Mouse (Mus musculus): ENCODE results near the gene Bhlha15. TPM values are rescaled to one million over a fixed set of nuclear protein-coding genes. Genes with fewer than 3 reads are reported as not detected.

Gene Bhlha15
- polyA plus RNA-seq, 1 experiment from 2014 or later, result 0.33 TPM

- 63% methylated on average over 6 of the region's 6 CpGs for WGBS
- no peaks in the 10 kb centered on the region for H3K4me1 ChIP-seq (replicated peaks; ENCODE audit: control insufficient read depth, insufficient read depth, low read length)
- no peak overlapping the region for H3K9ac ChIP-seq (ENCODE audit: low read length)
- no peaks in the 10 kb centered on the region for H3K36me3 ChIP-seq (ENCODE audit: control insufficient read depth, insufficient read depth, low read length)
- H3K9me3 ChIP-seq (ENCODE audit: control insufficient read depth, low read length), result 0 out of 2 replicates have a peak, but pooled peaks cover 2% of the 10 kb centered on the region
- H3K27ac ChIP-seq (ENCODE audit: low read length), result 0 out of 2 replicates have a peak overlapping the region, but pooled peaks have one; percentile 52
- no peaks in the 10 kb centered on the region for H3K27me3 ChIP-seq (ENCODE audit: control insufficient read depth, insufficient read depth, low read depth, low read length)
- no peak overlapping the region for H3K4me3 ChIP-seq (ENCODE audit: low read length)
- no peak overlapping the region for H3K4me2 ChIP-seq (ENCODE audit: low read depth, low read length)
- no peak for ATAC-seq (ENCODE audit: low read depth)
Observed at GRCm38 (mm10) chr5:144234222-144234621, 44.1 kb downstream of the Bhlha15 start.

DNA sequence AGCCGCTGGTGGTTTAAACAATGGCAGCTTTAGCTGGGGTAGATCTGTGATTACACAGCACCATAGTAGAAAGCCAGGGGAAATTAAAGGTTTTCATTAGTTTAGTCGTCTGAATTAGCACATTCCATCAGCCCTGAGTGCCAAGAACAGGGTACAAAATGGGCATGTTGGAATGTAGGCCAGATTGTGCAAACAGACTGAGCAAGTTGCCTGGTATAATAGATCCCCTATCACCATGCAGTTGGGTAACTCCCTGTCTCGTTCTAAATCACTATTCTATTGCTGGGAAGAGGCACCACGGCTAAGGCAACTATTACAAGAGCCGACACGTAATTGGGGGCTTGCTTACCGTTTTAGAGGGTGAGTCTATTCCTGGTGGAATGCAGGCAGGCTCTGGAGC, 44.6 kb downstream of the Bhlha15 start:
- Histone ChIP-seq H3K36me3 (ENCODE audit: control insufficient read depth, insufficient read depth, low read length) (no peaks in the 10 kb centered on the region), H3K4me2 (ENCODE audit: low read depth, low read length) (no peak overlapping the region), H3K9me3 (ENCODE audit: control insufficient read depth, low read length) (0 out of 2 replicates have a peak, but pooled peaks cover 2% of the 10 kb centered on the region), H3K27ac (ENCODE audit: low read length) (0 out of 2 replicates have a peak overlapping the region, but pooled peaks have one; percentile 52), H3K9ac (ENCODE audit: low read length) (no peak overlapping the region), H3K27me3 (ENCODE audit: control insufficient read depth, insufficient read depth, low read depth, low read length) (no peaks in the 10 kb centered on the region), H3K4me3 (ENCODE audit: low read length) (no peak overlapping the region), H3K4me1 (replicated peaks; ENCODE audit: control insufficient read depth, insufficient read depth, low read length) (no peaks in the 10 kb centered on the region)
- 66% methylated on average over 7 of the region's 7 CpGs for WGBS
- peak; percentile 46 for ATAC-seq (ENCODE audit: low read depth)

- Histone ChIP-seq H3K36me3 (ENCODE audit: control insufficient read depth, insufficient read depth, low read length) (no peaks in the 10 kb centered on the region), H3K27me3 (ENCODE audit: control insufficient read depth, insufficient read depth, low read depth, low read length) (no peaks in the 10 kb centered on the region), H3K4me3 (ENCODE audit: low read length) (no peak overlapping the region), H3K9ac (ENCODE audit: low read length) (no peak overlapping the region), H3K9me3 (ENCODE audit: control insufficient read depth, low read length) (0 out of 2 replicates have a peak, but pooled peaks cover 2% of the 10 kb centered on the region), H3K4me1 (replicated peaks; ENCODE audit: control insufficient read depth, insufficient read depth, low read length) (no peaks in the 10 kb centered on the region), H3K4me2 (ENCODE audit: low read depth, low read length) (no peak overlapping the region), H3K27ac (ENCODE audit: low read length) (no peak overlapping the region)
- WGBS, result 79% methylated on average over 1 of the region's 1 CpGs
- ATAC-seq (ENCODE audit: low read depth), result no peak
Observed at GRCm38 (mm10) chr5:144238969-144239368, 48.9 kb downstream of the Bhlha15 start.

Other genes with a start within 250 kb of the Bhlha15 start
- gene Ccz1, start 175.4 kb upstream of the Bhlha15 start, polyA plus RNA-seq (2015; fragmentation: Nextera tagmentation; extraction: Ambion mirVana), result 79.3 and 82.1 TPM in 2 replicates
- 0.24 and 0.47 TPM in 2 replicates for gene Ocm, start 163.6 kb upstream of the Bhlha15 start, polyA plus RNA-seq (2015; fragmentation: Nextera tagmentation; extraction: Ambion mirVana)
- 3.7 TPM in 2 replicates for gene Lmtk2, start 89.8 kb upstream of the Bhlha15 start, polyA plus RNA-seq (2015; fragmentation: Nextera tagmentation; extraction: Ambion mirVana)
- gene Tecpr1, start 33.3 kb downstream of the Bhlha15 start, polyA plus RNA-seq (2015; fragmentation: Nextera tagmentation; extraction: Ambion mirVana), result 28.4 and 31.7 TPM in 2 replicates
- 114 and 124 TPM in 2 replicates for gene Bri3, start 54.2 kb downstream of the Bhlha15 start, polyA plus RNA-seq (2015; fragmentation: Nextera tagmentation; extraction: Ambion mirVana)
- 12.2 and 12.3 TPM in 2 replicates for gene Baiap2l1, start 167.8 kb downstream of the Bhlha15 start, polyA plus RNA-seq (2015; fragmentation: Nextera tagmentation; extraction: Ambion mirVana)

Measured in lung, embryonic 16.5 days (tissue).